Mouse (Mus musculus) limb, embryonic 12.5 days (tissue): ENCODE results near the gene Rplp0. TPM values are rescaled to one million over a fixed set of nuclear protein-coding genes. Genes with fewer than 3 reads are reported as not detected.

ENCODE experiments used
- ATAC-seq: fragments of 200-750 bp; cut with Nextera tagmentation; 2 replicates; pipeline ENCODE4 v1.8.0; 2017; ENCODE audit warnings: low read depth, moderate TSS enrichment; ENCODE audit not compliant: insufficient number of reproducible peaks, insufficient read depth, low FRiP score, low TSS enrichment
- H3K27ac ChIP-seq: fragments of 300-500 bp; sonication (generic); 2 replicates; pipeline ENCODE4 v1.5.1; 2016; ENCODE audit warnings: mild to moderate bottlenecking, moderate library complexity
- H3K27me3 ChIP-seq: fragments of 300-500 bp; sonication (generic); 2 replicates; pipeline ENCODE4 v1.6.1; 2016; ENCODE audit warnings: mild to moderate bottlenecking, moderate library complexity
- H3K36me3 ChIP-seq: fragments of 300-500 bp; sonication (generic); 2 replicates; pipeline ENCODE4 v1.6.1; 2016; ENCODE audit warnings: mild to moderate bottlenecking, moderate library complexity
- H3K4me1 ChIP-seq: fragments of 300-500 bp; sonication (generic); replicated peaks from 2 replicates; pipeline ENCODE4 v1.6.1; 2016
- H3K4me2 ChIP-seq: fragments of 300-500 bp; sonication (generic); 2 replicates; pipeline ENCODE4 v1.6.1; 2016; ENCODE audit warnings: mild to moderate bottlenecking, moderate library complexity
- H3K4me3 ChIP-seq: fragments of 300-500 bp; sonication (generic); replicated peaks from 2 replicates; pipeline ENCODE4 v1.5.1; 2016; ENCODE audit warnings: mild to moderate bottlenecking
- H3K9ac ChIP-seq: fragments of 300-500 bp; sonication (generic); replicated peaks from 2 replicates; pipeline ENCODE4 v1.6.1; 2016; ENCODE audit warnings: mild to moderate bottlenecking, moderate library complexity
- H3K9me3 ChIP-seq: fragments of 300-500 bp; sonication (generic); 2 replicates; pipeline ENCODE4 v1.6.1; 2016; ENCODE audit warnings: mild to moderate bottlenecking, moderate library complexity
- WGBS: fragments of 180-500 bp; shearing (Covaris S2); methylation state at CpG from one replicate; pipeline ENCODE4 v1.1.7; 2016; 5-methylcytosine and 5-hydroxymethylcytosine counted together
- polyA plus RNA-seq: library from polyadenylated mRNA; unstranded; fragments of >200 nt; fragmentation: Nextera tagmentation; extraction: Ambion mirVana; gene quantifications from 2 replicates; pipeline ENCODE4 v1.2.1, GENCODE M21; 2016

The Rplp0 gene
- polyA plus RNA-seq, 1 experiment from 2014 or later, result 1,237 TPM

GRCm38 (mm10) chr5:115551799-115552198 lies 7.5 kb upstream of the Rplp0 start:
- H3K9me3 ChIP-seq, result no peaks in the 10 kb centered on the region
- no peak overlapping the region for H3K27ac ChIP-seq
- no peaks in the 10 kb centered on the region for H3K27me3 ChIP-seq
- H3K4me2 ChIP-seq, result no peak overlapping the region
- H3K4me3 ChIP-seq, result no peak overlapping the region
- peaks cover 4% of the 10 kb centered on the region for H3K4me1 ChIP-seq
- no peak for ATAC-seq
- 86% methylated on average over 13 of the region's 13 CpGs for WGBS
- H3K9ac ChIP-seq, result no peak overlapping the region
- peaks cover 88% of the 10 kb centered on the region for H3K36me3 ChIP-seq

- Histone ChIP-seq H3K36me3 (peaks cover 67% of the 10 kb centered on the region), H3K27me3 (no peaks in the 10 kb centered on the region), H3K27ac (no peak overlapping the region), H3K4me3 (no peak overlapping the region), H3K4me1 (peaks cover 3% of the 10 kb centered on the region), H3K4me2 (no peak overlapping the region), H3K9me3 (no peaks in the 10 kb centered on the region), H3K9ac (no peak overlapping the region; the same call in 1 of the 2 replicates)
- no peak for ATAC-seq
- 90% methylated on average over 33 of the region's 33 CpGs for WGBS
Measured at GRCm38 (mm10) chr5:115553801-115554420, 5.4 kb upstream of the Rplp0 start.

DNA sequence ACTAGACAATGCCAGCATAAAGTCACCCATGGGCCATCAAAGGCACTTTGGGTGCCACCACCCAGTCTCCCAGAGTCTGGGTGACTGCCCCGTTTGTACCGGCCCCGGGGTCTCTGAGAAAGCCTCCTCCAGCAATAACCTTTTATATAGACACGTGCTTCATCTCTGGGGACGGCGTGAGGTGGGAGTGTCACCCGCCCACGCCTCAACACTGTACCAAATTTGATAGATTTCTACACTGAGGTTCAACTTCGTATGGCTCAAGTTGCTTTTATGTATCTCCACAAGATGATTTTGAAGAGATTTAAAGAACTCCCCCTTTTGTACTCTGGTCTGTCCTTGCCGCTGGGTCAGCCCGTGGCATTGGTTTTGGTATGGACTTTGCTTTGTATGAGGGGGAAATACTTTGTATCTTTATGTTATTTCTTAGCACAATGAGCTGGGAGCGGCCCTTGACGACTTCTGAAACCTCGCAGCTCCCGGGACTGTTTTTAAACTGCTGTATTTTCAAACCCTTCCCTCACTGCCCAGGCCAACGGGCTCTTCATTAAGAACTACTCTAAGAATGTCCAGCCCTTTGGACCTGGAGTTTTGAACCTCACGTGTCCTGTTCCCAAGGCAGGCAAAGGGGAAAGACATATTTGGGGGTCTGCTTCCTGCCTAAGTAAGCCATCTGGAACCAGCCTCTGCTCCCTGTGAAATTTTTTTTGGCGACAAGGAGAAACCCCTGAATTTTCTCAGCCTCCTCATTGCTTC lies 4.6 kb upstream of the Rplp0 start:
- WGBS, result 91% methylated on average over 18 of the region's 18 CpGs
- Histone ChIP-seq H3K4me1 (peaks cover 3% of the 10 kb centered on the region), H3K4me3 (no peak overlapping the region), H3K27me3 (no peaks in the 10 kb centered on the region), H3K9me3 (no peaks in the 10 kb centered on the region), H3K9ac (no peak overlapping the region; the same call in 1 of the 2 replicates), H3K36me3 (peaks cover 60% of the 10 kb centered on the region), H3K27ac (no peak overlapping the region), H3K4me2 (no peak overlapping the region)
- ATAC-seq, result no peak

GRCm38 (mm10) chr5:115556217-115556616 lies 3.0 kb upstream of the Rplp0 start:
- ATAC-seq, result no peak
- 9% methylated on average over 8 of the region's 8 CpGs for WGBS
- H3K9ac ChIP-seq, result no peak overlapping the region
- H3K4me3 ChIP-seq, result no peak overlapping the region
- H3K27ac ChIP-seq, result no peak overlapping the region
- no peak overlapping the region for H3K4me2 ChIP-seq
- H3K36me3 ChIP-seq, result peaks cover 54% of the 10 kb centered on the region
- no peaks in the 10 kb centered on the region for H3K9me3 ChIP-seq
- H3K4me1 ChIP-seq, result peaks cover 14% of the 10 kb centered on the region
- no peaks in the 10 kb centered on the region for H3K27me3 ChIP-seq

- no peak for ATAC-seq
- Histone ChIP-seq H3K9me3 (no peaks in the 10 kb centered on the region), H3K9ac (no peak overlapping the region), H3K27ac (no peak overlapping the region), H3K36me3 (peaks cover 54% of the 10 kb centered on the region), H3K27me3 (no peaks in the 10 kb centered on the region), H3K4me2 (no peak overlapping the region), H3K4me3 (no peak overlapping the region), H3K4me1 (peaks cover 28% of the 10 kb centered on the region)
- 90% methylated on average over 14 of the region's 14 CpGs for WGBS
Measured at GRCm38 (mm10) chr5:115558182-115558794, 979 bp upstream of the Rplp0 start.

- Histone ChIP-seq H3K9me3 (no peaks in the 10 kb centered on the region), H3K36me3 (peaks cover 43% of the 10 kb centered on the region), H3K9ac (peak overlapping the region; percentile 97), H3K4me2 (peak overlapping the region; percentile 74), H3K27me3 (no peaks in the 10 kb centered on the region), H3K27ac (no peak overlapping the region), H3K4me1 (peaks cover 38% of the 10 kb centered on the region), H3K4me3 (peak overlapping the region; percentile 92)
- no peak for ATAC-seq
- WGBS, result 35% methylated on average over 13 of the region's 13 CpGs
Measured at GRCm38 (mm10) chr5:115560336-115560905, 1.2 kb downstream of the Rplp0 start.

- no peak for ATAC-seq
- Histone ChIP-seq H3K4me3 (peak overlapping the region; percentile 95; the same call in 1 of the 2 replicates), H3K9ac (no peak overlapping the region; the same call in 1 of the 2 replicates), H3K27ac (peak overlapping the region; percentile 76; the same call in 1 of the 2 replicates), H3K27me3 (no peaks in the 10 kb centered on the region), H3K36me3 (peaks cover 46% of the 10 kb centered on the region), H3K4me2 (peak overlapping the region; percentile 85), H3K9me3 (no peaks in the 10 kb centered on the region), H3K4me1 (peaks cover 47% of the 10 kb centered on the region)
- 43% methylated on average over 5 of the region's 5 CpGs for WGBS
Measured at GRCm38 (mm10) chr5:115563771-115564585, 4.7 kb downstream of the Rplp0 start.

DNA sequence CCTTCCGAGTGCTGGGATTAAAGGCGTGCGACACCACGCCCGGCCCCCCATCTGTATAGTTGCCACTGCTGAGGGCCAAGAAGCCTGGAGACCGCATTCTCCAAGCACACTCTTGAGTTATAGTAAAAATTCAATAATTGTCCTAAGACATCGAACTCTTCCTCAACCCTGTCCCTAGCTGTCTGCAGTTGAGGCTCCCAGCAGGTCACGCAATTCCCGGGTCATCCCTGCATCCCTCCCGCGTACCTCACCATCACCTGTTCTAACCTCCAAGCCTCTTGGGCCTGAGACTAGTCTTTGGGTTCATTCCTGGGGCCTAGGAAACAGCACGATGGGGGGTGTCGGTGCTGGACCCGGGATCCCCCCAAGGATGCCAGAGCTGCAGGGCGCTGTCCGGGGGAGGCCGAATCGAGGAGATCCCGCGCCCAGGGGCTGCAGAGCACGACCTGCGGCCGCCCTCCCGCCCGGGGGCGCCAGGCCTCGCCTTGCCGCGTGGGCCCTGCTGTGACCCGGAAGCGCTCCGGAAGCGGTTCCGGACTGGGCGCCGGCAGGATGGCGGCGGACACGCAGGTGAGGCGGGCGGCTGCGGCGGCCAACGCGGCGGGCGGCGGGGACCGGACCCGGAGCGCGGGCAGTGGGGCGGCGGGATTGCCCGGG lies 5.6 kb downstream of the Rplp0 start, which contains the start of gene Gcn1l1:
Gcn1l1 (plus strand) TSS at position 518 of the 657 bp plus-strand sequence.
- Histone ChIP-seq H3K4me2 (peak within 1 kb of the TSS; percentile 85), H3K36me3 (peaks cover 46% of the 10 kb centered on the region), H3K4me1 (peaks cover 52% of the 10 kb centered on the region), H3K9me3 (no peaks in the 10 kb centered on the region), H3K9ac (peak within 1 kb of the TSS; percentile 94), H3K27me3 (no peaks in the 10 kb centered on the region), H3K4me3 (peak within 1 kb of the TSS; percentile 95), H3K27ac (peak within 1 kb of the TSS; percentile 76)
- peak; percentile 79 for ATAC-seq
- WGBS, result 2% methylated on average over 55 of the region's 55 CpGs

- WGBS, result under 1% methylated on average over 45 of the region's 46 CpGs
- H3K27me3 ChIP-seq, result no peaks in the 10 kb centered on the region
- H3K9me3 ChIP-seq, result no peaks in the 10 kb centered on the region
- peaks cover 49% of the 10 kb centered on the region for H3K4me1 ChIP-seq
- peak; percentile 19; the same call in 1 of the 2 replicates for ATAC-seq
- H3K27ac ChIP-seq, result peak overlapping the region; percentile 76
- peak overlapping the region; percentile 85 for H3K4me2 ChIP-seq
- peak overlapping the region; percentile 94 for H3K9ac ChIP-seq
- peaks cover 44% of the 10 kb centered on the region for H3K36me3 ChIP-seq
- peak overlapping the region; percentile 95 for H3K4me3 ChIP-seq
Measured at GRCm38 (mm10) chr5:115565403-115565802, 6.1 kb downstream of the Rplp0 start.

- Histone ChIP-seq H3K4me3 (no peak overlapping the region), H3K27me3 (no peaks in the 10 kb centered on the region), H3K4me1 (peaks cover 28% of the 10 kb centered on the region), H3K9me3 (no peaks in the 10 kb centered on the region), H3K36me3 (peaks cover 39% of the 10 kb centered on the region), H3K27ac (no peak overlapping the region), H3K4me2 (no peak overlapping the region), H3K9ac (no peak overlapping the region)
- 64% methylated on average over 10 of the region's 10 CpGs for WGBS
- no peak for ATAC-seq
Measured at GRCm38 (mm10) chr5:115568681-115569080, 9.4 kb downstream of the Rplp0 start.
